Mouse (Mus musculus) liver, adult 10 weeks (tissue): Measurements from ENCODE around the gene Cntnap5c. TPM values are rescaled to one million over a fixed set of nuclear protein-coding genes. Genes with fewer than 3 reads are reported as not detected.

Experiments used
- polyA plus RNA-seq: library from polyadenylated mRNA; stranded (reverse); fragments of 350-450 nt; fragmentation: Illumina TruSeq; extraction: RNeasy Lipid Tissue Mini Kit (QIAGEN cat#74804); gene quantifications from one replicate; pipeline ENCODE4 v1.2.3, GENCODE M21; 2014; ENCODE audit warnings: low read depth, low replicate concordance

Gene Cntnap5c
- polyA plus RNA-seq: not detected

GRCm38 (mm10) chr17:57768622-57769610 is at the start of gene Cntnap5c:
Gene Cntnap5c, plus strand, starts transcription at chr17:57769570.

GRCm38 (mm10) chr17:57742119-57742518 is 27.3 kb upstream of the Cntnap5c start, which contains the start of gene Gm21834:
Gene Gm21834, minus strand, starts transcription at chr17:57742219.

Other genes starting within 250 kb of the Cntnap5c start
- not detected for gene Vmn2r120, start 224.1 kb upstream of the Cntnap5c start, polyA plus RNA-seq
- gene Gm21834, start 27.4 kb upstream of the Cntnap5c start, polyA plus RNA-seq: not detected